Mouse (Mus musculus): ENCODE results near the gene S100a5.

DNA sequence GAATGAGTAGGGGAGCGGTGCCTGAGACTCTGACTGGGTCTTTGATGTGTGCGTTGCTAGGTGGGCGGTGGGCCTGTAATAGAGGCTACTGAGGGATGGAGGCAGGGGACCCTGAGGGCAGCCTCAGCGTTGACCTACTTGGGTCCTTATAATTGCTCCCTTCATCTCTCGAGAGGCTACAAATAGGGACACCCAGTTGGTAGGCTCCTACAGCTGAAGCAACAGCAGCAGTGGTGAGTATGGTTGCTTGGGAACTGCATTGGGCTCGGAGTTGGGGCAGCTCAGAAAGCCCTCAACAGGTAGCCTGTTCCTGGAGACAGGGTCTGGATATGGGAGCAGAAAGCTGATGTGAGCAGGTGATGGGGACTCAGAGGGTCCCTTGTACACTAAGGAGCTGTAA, 8.3 kb upstream of the S100a5 start:
- TF ChIP-seq POLR2A (IDR thresholded peaks at IDR 0.05; ENCODE audit: insufficient read length, low read depth) (no peak), E2F4 (IDR thresholded peaks at IDR 0.05; ENCODE audit: insufficient read depth) (no peak), SRF (IDR thresholded peaks at IDR 0.05; ENCODE audit: control insufficient read depth, insufficient read length, low read depth) (no peak), CEBPB (IDR thresholded peaks at IDR 0.05; ENCODE audit: insufficient read depth, poor library complexity, severe bottlenecking) (no peak), POLR2AphosphoS2 (IDR thresholded peaks at IDR 0.05; ENCODE audit: insufficient read length, low read depth) (no peak), TCF12 (IDR thresholded peaks at IDR 0.05; ENCODE audit: insufficient read depth, poor library complexity, severe bottlenecking) (no peak), USF1 (IDR thresholded peaks at IDR 0.05; ENCODE audit: low read depth) (no peak), MYOD1 (IDR thresholded peaks at IDR 0.05; ENCODE audit: control insufficient read depth in 1 of 3, insufficient read length in 2 of 3, low read depth in 2 of 3) (no peak), MAX (IDR thresholded peaks at IDR 0.05; ENCODE audit: low read depth) (no peak), MYOG (IDR thresholded peaks at IDR 0.05; ENCODE audit: control insufficient read depth in 1 of 3, insufficient read depth in 1 of 3, insufficient read length in 2 of 3, low read depth in 2 of 3) (no peak), REST (IDR thresholded peaks at IDR 0.05; ENCODE audit: insufficient read depth, insufficient read length) (no peak)

Measured in myocyte (in vitro differentiated cells).